Mouse (Mus musculus) liver, embryonic 11.5 days (tissue): ENCODE measurements at regions not wholly inside any gene's neighbourhood (a gene's known extent, or its start where the extent isn't known, plus 50 kb on each side); places are given as distances from the start of the nearest gene placed in this dataset.
"Not testable (repeated sequence)": the region's sequence is repeated elsewhere in the genome, so short reads cannot be mapped to it uniquely, and the experiment has no call there.

Source experiments
- ATAC-seq: fragments of 200-750 bp; cut with Nextera tagmentation; replicated peaks from 2 replicates; pipeline ENCODE4 v1.8.0; 2017; ENCODE audit warnings: moderate number of reproducible peaks, mild to moderate bottlenecking, moderate TSS enrichment, moderate library complexity; ENCODE audit not compliant: low FRiP score
- DNase-seq: peaks from one replicate; pipeline ENCODE4 v3.0.0-alpha.2; 2017; ENCODE audit warnings: low spot score
- H3K27ac ChIP-seq: fragments of 300-500 bp; sonication (generic); 2 replicates; pipeline ENCODE4 v1.5.1; 2014; ENCODE audit warnings: mild to moderate bottlenecking, low read depth, low read length, control low read depth
- H3K27me3 ChIP-seq: fragments of 300-500 bp; sonication (generic); replicated peaks from 2 replicates; pipeline ENCODE4 v1.6.1; 2014; ENCODE audit warnings: low read length, mixed read lengths; ENCODE audit not compliant: control insufficient read depth, insufficient read depth
- H3K36me3 ChIP-seq: fragments of 300-500 bp; sonication (generic); 2 replicates; pipeline ENCODE4 v1.6.1; 2014; ENCODE audit warnings: mild to moderate bottlenecking, low read length, moderate library complexity, mixed read lengths; ENCODE audit not compliant: control insufficient read depth, insufficient read depth
- H3K4me1 ChIP-seq: fragments of 300-500 bp; sonication (generic); replicated peaks from 2 replicates; pipeline ENCODE4 v1.6.1; 2014; ENCODE audit warnings: low read length, mixed read lengths; ENCODE audit not compliant: control insufficient read depth, insufficient read depth
- H3K4me2 ChIP-seq: fragments of 300-500 bp; sonication (generic); 2 replicates; pipeline ENCODE4 v1.6.1; 2014; ENCODE audit warnings: mild to moderate bottlenecking, control low read depth, moderate library complexity
- H3K4me3 ChIP-seq: fragments of 300-500 bp; sonication (generic); 2 replicates; pipeline ENCODE4 v1.5.1; 2014; ENCODE audit warnings: low read depth, low read length, control low read depth
- H3K9ac ChIP-seq: fragments of 300-500 bp; sonication (generic); 2 replicates; pipeline ENCODE4 v1.6.1; 2014; ENCODE audit warnings: low read depth, low read length, control low read depth
- H3K9me3 ChIP-seq: fragments of 300-500 bp; sonication (generic); 2 replicates; pipeline ENCODE4 v1.6.1; 2016; ENCODE audit warnings: low read length, inconsistent platforms, mixed read lengths; ENCODE audit not compliant: control insufficient read depth
- WGBS: fragments of 180-500 bp; shearing (Covaris S2); extraction: QIAGEN DNeasy Blood & Tissue Kit; methylation state at CpG from one replicate; pipeline ENCODE4 v1.1.7; 2014; 5-methylcytosine and 5-hydroxymethylcytosine counted together

GRCm38 (mm10) chr11:12913401-12913800, 448.6 kb upstream of the Cobl start:
- ATAC-seq, H3K27ac ChIP-seq, H3K4me1 ChIP-seq, H3K36me3 ChIP-seq, H3K4me3 ChIP-seq, H3K9ac ChIP-seq, H3K9me3 ChIP-seq, DNase-seq, H3K27me3 ChIP-seq, H3K4me2 ChIP-seq: not testable (repeated sequence)
- WGBS = 51% methylated on average over 6 of the region's 6 CpGs

- 60% methylated on average over 1 of the region's 1 CpGs for WGBS
- H3K27me3 ChIP-seq = no peaks in the 10 kb centered on the region
- no peak overlapping the region for H3K27ac ChIP-seq
- no peak overlapping the region for H3K9ac ChIP-seq
- peak; percentile 66 for ATAC-seq
- H3K4me3 ChIP-seq = no peak overlapping the region
- H3K36me3 ChIP-seq = no peaks in the 10 kb centered on the region
- no peaks in the 10 kb centered on the region for H3K9me3 ChIP-seq
- no peak overlapping the region for H3K4me2 ChIP-seq
- H3K4me1 ChIP-seq = no peaks in the 10 kb centered on the region
- no peak for DNase-seq
Measured at GRCm38 (mm10) chr11:12873712-12874111, 409.0 kb upstream of the Cobl start.

DNA sequence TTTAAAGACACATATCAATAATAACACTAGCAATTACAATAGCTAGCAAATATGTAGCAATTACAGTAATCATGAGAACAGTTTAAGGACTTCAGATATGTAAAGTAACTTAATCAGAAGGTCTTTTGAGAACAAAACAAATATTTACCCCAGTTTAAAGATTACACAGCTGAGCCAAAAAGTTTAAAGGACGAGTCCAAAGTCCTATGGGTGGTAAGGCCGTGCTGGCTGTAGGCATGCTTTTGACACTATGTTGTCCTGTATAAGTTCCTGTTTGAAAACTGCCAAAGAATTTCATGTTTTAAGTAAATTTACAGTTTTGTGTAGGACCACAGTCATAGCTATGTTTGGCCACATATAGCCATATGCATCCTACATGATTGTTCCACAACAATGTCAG, 408.0 kb upstream of the Cobl start:
- H3K27ac ChIP-seq = no peak overlapping the region
- no peak for DNase-seq
- no peak overlapping the region for H3K4me2 ChIP-seq
- H3K27me3 ChIP-seq = no peaks in the 10 kb centered on the region
- no peaks in the 10 kb centered on the region for H3K4me1 ChIP-seq
- H3K36me3 ChIP-seq = no peaks in the 10 kb centered on the region
- no peak overlapping the region for H3K9ac ChIP-seq
- 60% methylated on average over 2 of the region's 2 CpGs for WGBS
- no peak overlapping the region for H3K4me3 ChIP-seq
- H3K9me3 ChIP-seq = no peaks in the 10 kb centered on the region
- ATAC-seq = peak; percentile 68

- Histone ChIP-seq H3K27ac (no peak overlapping the region), H3K9ac (no peak overlapping the region), H3K27me3 (no peaks in the 10 kb centered on the region), H3K9me3 (no peaks in the 10 kb centered on the region), H3K4me1 (no peaks in the 10 kb centered on the region), H3K4me2 (no peak overlapping the region), H3K36me3 (no peaks in the 10 kb centered on the region), H3K4me3 (no peak overlapping the region)
- DNase-seq = no peak
- 27% methylated on average over 1 of the region's 1 CpGs for WGBS
- ATAC-seq = no peak
Measured at GRCm38 (mm10) chr11:12872399-12872798, 407.6 kb upstream of the Cobl start.

GRCm38 (mm10) chr11:12867541-12867940, 402.8 kb upstream of the Cobl start:
- no peak overlapping the region for H3K27ac ChIP-seq
- no peak overlapping the region for H3K4me2 ChIP-seq
- ATAC-seq = no peak
- H3K4me3 ChIP-seq = no peak overlapping the region
- DNase-seq = no peak
- H3K9ac ChIP-seq = no peak overlapping the region
- no peaks in the 10 kb centered on the region for H3K9me3 ChIP-seq
- no peaks in the 10 kb centered on the region for H3K27me3 ChIP-seq
- no peaks in the 10 kb centered on the region for H3K4me1 ChIP-seq
- no peaks in the 10 kb centered on the region for H3K36me3 ChIP-seq

- H3K27ac ChIP-seq = no peak overlapping the region
- no peak overlapping the region for H3K9ac ChIP-seq
- H3K4me3 ChIP-seq = no peak overlapping the region
- no peak overlapping the region for H3K4me2 ChIP-seq
- no peaks in the 10 kb centered on the region for H3K9me3 ChIP-seq
- ATAC-seq (no peak), DNase-seq (no peak)
- H3K4me1 ChIP-seq = no peaks in the 10 kb centered on the region
- H3K36me3 ChIP-seq = no peaks in the 10 kb centered on the region
- no peaks in the 10 kb centered on the region for H3K27me3 ChIP-seq
- 70% methylated on average over 2 of the region's 2 CpGs for WGBS
Measured at GRCm38 (mm10) chr11:12865034-12865620, 400.4 kb upstream of the Cobl start.

GRCm38 (mm10) chr11:12859344-12859930, 394.7 kb upstream of the Cobl start:
- no peak overlapping the region for H3K27ac ChIP-seq
- no peaks in the 10 kb centered on the region for H3K36me3 ChIP-seq
- H3K9ac ChIP-seq = no peak overlapping the region
- no peaks in the 10 kb centered on the region for H3K4me1 ChIP-seq
- H3K27me3 ChIP-seq = no peaks in the 10 kb centered on the region
- DNase-seq (no peak), ATAC-seq (peak; percentile 21; the same call in 1 of the 2 replicates)
- whole genome bisulfite sequencing = 71% methylated on average over 1 of the region's 1 CpGs
- no peaks in the 10 kb centered on the region for H3K9me3 ChIP-seq
- no peak overlapping the region for H3K4me2 ChIP-seq
- no peak overlapping the region for H3K4me3 ChIP-seq

- DNase-seq (no peak), ATAC-seq (peak; percentile 64)
- WGBS = 83% methylated on average over 2 of the region's 2 CpGs
- H3K27ac ChIP-seq = no peak overlapping the region
- H3K36me3 ChIP-seq = no peaks in the 10 kb centered on the region
- H3K9ac ChIP-seq = no peak overlapping the region
- H3K9me3 ChIP-seq = no peaks in the 10 kb centered on the region
- no peaks in the 10 kb centered on the region for H3K4me1 ChIP-seq
- H3K4me3 ChIP-seq = no peak overlapping the region
- no peaks in the 10 kb centered on the region for H3K27me3 ChIP-seq
- H3K4me2 ChIP-seq = no peak overlapping the region
Measured at GRCm38 (mm10) chr11:12858274-12858884, 393.6 kb upstream of the Cobl start.
